Mouse (Mus musculus): ENCODE measurements around the gene Gm8857.
"Not testable (repeated sequence)": the region's sequence is repeated elsewhere in the genome, so short reads cannot be mapped to it uniquely, and the experiment has no call there.

The Gm8857 gene

GRCm38 (mm10) chr5:10947505-10947904, at the start of gene Gm8857, which contains the start of gene Gm8871:
Gene Gm8857 (plus strand): TSS chr5:10947807.
Gene Gm8871 (plus strand): TSS chr5:10947805.
- DNase-seq (ENCODE audit: low read depth, low spot score), result not testable (repeated sequence)

- DNase-seq (ENCODE audit: low read depth, low spot score), result not testable (repeated sequence)
Observed at GRCm38 (mm10) chr5:10953512-10953911, 5.9 kb downstream of the Gm8857 start.

GRCm38 (mm10) chr5:10958057-10958456, 10.4 kb downstream of the Gm8857 start:
- not testable (repeated sequence) for DNase-seq (ENCODE audit: low read depth, low spot score)
